Mouse (Mus musculus): ENCODE data around the gene Gprc5d.

DNA sequence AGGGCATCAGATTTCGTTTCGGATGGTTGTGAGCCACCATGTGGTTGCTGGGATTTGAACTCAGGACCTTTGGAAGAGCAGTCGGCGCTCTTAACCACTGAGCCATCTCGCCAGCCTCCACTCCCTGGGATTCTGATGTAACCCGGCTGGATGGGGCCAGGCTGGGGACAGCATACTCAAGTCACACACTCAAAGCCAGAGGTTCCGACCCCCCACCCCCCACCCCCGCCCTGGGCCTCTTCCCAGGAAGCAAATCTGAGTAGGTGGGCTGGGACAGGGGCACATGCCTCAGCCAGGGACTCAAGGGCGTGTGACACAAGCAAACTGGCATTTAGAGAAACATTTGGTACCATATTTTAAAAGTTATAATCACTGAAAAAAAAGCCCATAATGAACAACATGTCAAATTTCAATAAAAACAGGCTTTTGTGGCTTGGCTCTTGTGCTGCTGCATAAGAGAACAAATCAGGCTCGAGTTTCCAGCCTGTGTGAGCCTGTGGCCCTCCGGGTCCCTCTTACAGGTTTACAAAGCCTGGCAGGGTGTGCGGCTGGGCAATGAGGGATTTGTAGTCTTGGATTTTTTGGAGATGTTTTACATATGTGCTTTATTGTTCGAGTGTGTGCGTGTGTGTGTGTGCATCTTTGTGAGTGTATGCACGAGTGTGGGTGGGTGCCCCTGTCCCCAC lies 17.2 kb downstream of the Gprc5d start:
- TF ChIP-seq TAL1 (IDR thresholded peaks at IDR 0.05; ENCODE audit: low read length): no peak
- no peak for TF ChIP-seq GATA1 (IDR thresholded peaks at IDR 0.05; ENCODE audit: low read length)
